Mouse (Mus musculus) heart, embryonic 14.5 days (tissue): ENCODE measurements at regions not wholly inside any gene's neighbourhood (a gene's known extent, or its start where the extent isn't known, plus 50 kb on each side); places are given as distances from the start of the nearest gene placed in this dataset.

ENCODE experiments used
- ATAC-seq: fragments of 200-750 bp; cut with Nextera tagmentation; 2 replicates; pipeline ENCODE4 v1.8.0; 2017; ENCODE audit warnings: low read depth, moderate TSS enrichment; ENCODE audit not compliant: insufficient number of reproducible peaks, insufficient read depth, low FRiP score
- H3K27ac ChIP-seq, 2 experiments: fragments of 200-500 bp in 1 of 2; fragments of 300-500 bp in 1 of 2; sonication (generic) in 1 of 2; replicated peaks in 1 of 2; 2 replicates each; pipeline ENCODE4 v1.5.1; 2012 to 2014; ENCODE audit warnings: low read depth in 2 of 2, low read length in 2 of 2, control low read depth in 1 of 2, mild to moderate bottlenecking in 1 of 2, mixed read lengths in 1 of 2; ENCODE audit not compliant: control insufficient read depth in 1 of 2, insufficient read depth in 1 of 2
- H3K27me3 ChIP-seq: fragments of 300-500 bp; sonication (generic); 2 replicates; pipeline ENCODE4 v1.6.1; 2014; ENCODE audit warnings: mild to moderate bottlenecking, low read length, control low read depth; ENCODE audit not compliant: control insufficient read depth, insufficient read depth
- H3K36me3 ChIP-seq: fragments of 300-500 bp; sonication (generic); 2 replicates; pipeline ENCODE4 v1.6.1; 2014; ENCODE audit warnings: mild to moderate bottlenecking, control low read depth, low read length, mixed read lengths; ENCODE audit not compliant: control insufficient read depth, insufficient read depth
- H3K4me1 ChIP-seq, 2 experiments: fragments of 200-500 bp in 1 of 2; fragments of 300-500 bp in 1 of 2; sonication (generic) in 1 of 2; 2 replicates each; pipeline ENCODE4 v1.6.1; 2012 to 2014; ENCODE audit warnings: low read length in 2 of 2, control low read depth in 1 of 2, mixed read lengths in 1 of 2; ENCODE audit not compliant: control insufficient read depth in 2 of 2, insufficient read depth in 2 of 2
- H3K4me2 ChIP-seq: fragments of 300-500 bp; sonication (generic); 2 replicates; pipeline ENCODE4 v1.6.1; 2014; ENCODE audit warnings: mild to moderate bottlenecking, low read length
- H3K4me3 ChIP-seq, 2 experiments: fragments of 200-500 bp in 1 of 2; fragments of 300-500 bp in 1 of 2; sonication (generic) in 1 of 2; 2 replicates each; pipeline ENCODE4 v1.5.1; 2012 to 2014; ENCODE audit warnings: low read length in 2 of 2, mild to moderate bottlenecking in 2 of 2, control low read depth in 1 of 2, low read depth in 1 of 2, moderate library complexity in 1 of 2; ENCODE audit not compliant: control insufficient read depth in 1 of 2, insufficient read depth in 1 of 2
- H3K9ac ChIP-seq: fragments of 300-500 bp; sonication (generic); 2 replicates; pipeline ENCODE4 v1.6.1; 2014; ENCODE audit warnings: mild to moderate bottlenecking, low read length
- H3K9me3 ChIP-seq: fragments of 300-500 bp; sonication (generic); 2 replicates; pipeline ENCODE4 v1.6.1; 2016; ENCODE audit warnings: low read length, control low read depth; ENCODE audit not compliant: control insufficient read depth
- WGBS: fragments of 180-500 bp; shearing (Covaris S2); extraction: QIAGEN DNeasy Blood & Tissue Kit; methylation state at CpG from one replicate; pipeline ENCODE4 v1.1.7; 2014; 5-methylcytosine and 5-hydroxymethylcytosine counted together

- Histone ChIP-seq H3K4me2 (no peak overlapping the region), H3K36me3 (no peaks in the 10 kb centered on the region), H3K4me3 (no peak overlapping the region), H3K27me3 (no peaks in the 10 kb centered on the region), H3K9me3 (no peaks in the 10 kb centered on the region), H3K27ac (no peak overlapping the region), H3K9ac (no peak overlapping the region), H3K4me1 (no peaks in the 10 kb centered on the region)
- 30% methylated on average over 12 of the region's 12 CpGs for WGBS
- ATAC-seq, result no peak
Observed at GRCm38 (mm10) chr4:131046969-131047650, 102.9 kb downstream of the Matn1 start.

GRCm38 (mm10) chr4:131056293-131056692 lies 112.1 kb downstream of the Matn1 start:
- no peak for ATAC-seq
- H3K9ac ChIP-seq, result no peak overlapping the region
- H3K4me2 ChIP-seq, result no peak overlapping the region
- no peak overlapping the region for H3K27ac ChIP-seq
- H3K9me3 ChIP-seq, result peaks cover 10% of the 10 kb centered on the region
- H3K4me3 ChIP-seq, result no peak overlapping the region
- no peaks in the 10 kb centered on the region for H3K36me3 ChIP-seq
- H3K27me3 ChIP-seq, result peaks cover 4% of the 10 kb centered on the region; the same call in 1 of the 2 replicates
- 88% methylated on average over 3 of the region's 3 CpGs for WGBS
- H3K4me1 ChIP-seq, result no peaks in the 10 kb centered on the region

GRCm38 (mm10) chr4:131059572-131059971 lies 115.4 kb downstream of the Matn1 start:
- H3K9me3 ChIP-seq, result no peaks in the 10 kb centered on the region
- no peak overlapping the region for H3K4me2 ChIP-seq
- no peak for ATAC-seq
- WGBS, result 66% methylated on average over 7 of the region's 7 CpGs
- no peaks in the 10 kb centered on the region for H3K4me1 ChIP-seq
- H3K27me3 ChIP-seq, result peaks cover 4% of the 10 kb centered on the region; the same call in 1 of the 2 replicates
- H3K9ac ChIP-seq, result no peak overlapping the region
- H3K4me3 ChIP-seq, result no peak overlapping the region
- no peak overlapping the region for H3K27ac ChIP-seq
- no peaks in the 10 kb centered on the region for H3K36me3 ChIP-seq

- Histone ChIP-seq H3K4me3 (no peak overlapping the region), H3K36me3 (no peaks in the 10 kb centered on the region), H3K27ac (no peak overlapping the region), H3K9ac (no peak overlapping the region), H3K4me1 (no peaks in the 10 kb centered on the region), H3K27me3 (peaks cover 4% of the 10 kb centered on the region; the same call in 1 of the 2 replicates), H3K4me2 (no peak overlapping the region), H3K9me3 (no peaks in the 10 kb centered on the region)
- WGBS, result 33% methylated on average over 1 of the region's 1 CpGs
- ATAC-seq, result no peak
Observed at GRCm38 (mm10) chr4:131060191-131060680, 116.1 kb downstream of the Matn1 start.

- ATAC-seq, result no peak
- 42% methylated on average over 2 of the region's 2 CpGs for whole genome bisulfite sequencing
- no peaks in the 10 kb centered on the region for H3K4me1 ChIP-seq
- no peak overlapping the region for H3K4me3 ChIP-seq
- no peaks in the 10 kb centered on the region for H3K36me3 ChIP-seq
- H3K9me3 ChIP-seq, result no peaks in the 10 kb centered on the region
- no peak overlapping the region for H3K27ac ChIP-seq
- H3K9ac ChIP-seq, result no peak overlapping the region
- H3K27me3 ChIP-seq, result peaks cover 4% of the 10 kb centered on the region; the same call in 1 of the 2 replicates
- H3K4me2 ChIP-seq, result no peak overlapping the region
Observed at GRCm38 (mm10) chr4:131060706-131061105, 116.5 kb downstream of the Matn1 start.

- WGBS, result 61% methylated on average over 4 of the region's 4 CpGs
Observed at GRCm38 (mm10) chr4:131062592-131062991, 118.4 kb downstream of the Matn1 start.

GRCm38 (mm10) chr4:131066186-131066939 lies 122.2 kb downstream of the Matn1 start:
- no peak for ATAC-seq
- no peaks in the 10 kb centered on the region for H3K9me3 ChIP-seq
- no peaks in the 10 kb centered on the region for H3K36me3 ChIP-seq
- no peaks in the 10 kb centered on the region; the same call in 1 of the 2 replicates for H3K27me3 ChIP-seq
- H3K4me3 ChIP-seq, result no peak overlapping the region
- no peak overlapping the region for H3K27ac ChIP-seq
- no peaks in the 10 kb centered on the region for H3K4me1 ChIP-seq
- H3K4me2 ChIP-seq, result no peak overlapping the region
- WGBS, result 65% methylated on average over 8 of the region's 8 CpGs
- no peak overlapping the region for H3K9ac ChIP-seq

More at GRCm38 (mm10) chr4:131062592-131062991, 118.4 kb downstream of the Matn1 start:
- no peak for ATAC-seq
- Histone ChIP-seq H3K4me1 (no peaks in the 10 kb centered on the region), H3K27ac (no peak overlapping the region), H3K27me3 (peaks cover 4% of the 10 kb centered on the region; the same call in 1 of the 2 replicates), H3K4me2 (no peak overlapping the region), H3K9ac (no peak overlapping the region), H3K36me3 (no peaks in the 10 kb centered on the region), H3K9me3 (no peaks in the 10 kb centered on the region), H3K4me3 (no peak overlapping the region)
